Mouse (Mus musculus) stomach, embryonic 15.5 days (tissue): Measurements from ENCODE around the gene Mapk10. TPM values are rescaled to one million over a fixed set of nuclear protein-coding genes. Genes with fewer than 3 reads are reported as not detected.
A peak's percentile ranks its signal among the peaks of the same experiment; 100 is the strongest.
"Not testable (repeated sequence)": the region's sequence is repeated elsewhere in the genome, so short reads cannot be mapped to it uniquely, and the experiment has no call there.

Experiments used
- ATAC-seq: fragments of 200-750 bp; cut with Nextera tagmentation; 2 replicates; pipeline ENCODE4 v1.8.0; 2017; ENCODE audit warnings: low read depth, moderate number of reproducible peaks, moderate TSS enrichment; ENCODE audit not compliant: insufficient read depth, low FRiP score
- H3K27ac ChIP-seq: fragments of 300-500 bp; sonication (generic); 2 replicates; pipeline ENCODE4 v1.5.1; 2015; ENCODE audit warnings: mild to moderate bottlenecking, inconsistent platforms
- H3K27me3 ChIP-seq: fragments of 300-500 bp; sonication (generic); replicated peaks from 2 replicates; pipeline ENCODE4 v1.6.1; 2015; ENCODE audit warnings: inconsistent platforms
- H3K36me3 ChIP-seq: fragments of 300-500 bp; sonication (generic); 2 replicates; pipeline ENCODE4 v1.6.1; 2015; ENCODE audit warnings: inconsistent platforms
- H3K4me1 ChIP-seq: fragments of 300-500 bp; sonication (generic); 2 replicates; pipeline ENCODE4 v1.6.1; 2015; ENCODE audit warnings: inconsistent platforms
- H3K4me2 ChIP-seq: fragments of 300-500 bp; sonication (generic); 2 replicates; pipeline ENCODE4 v1.6.1; 2015; ENCODE audit warnings: mild to moderate bottlenecking, inconsistent platforms
- H3K4me3 ChIP-seq: fragments of 300-500 bp; sonication (generic); replicated peaks from 2 replicates; pipeline ENCODE4 v1.5.1; 2015; ENCODE audit warnings: inconsistent platforms
- H3K9ac ChIP-seq: fragments of 300-500 bp; sonication (generic); 2 replicates; pipeline ENCODE4 v1.6.1; 2015; ENCODE audit warnings: inconsistent platforms
- H3K9me3 ChIP-seq: fragments of 300-500 bp; sonication (generic); 2 replicates; pipeline ENCODE4 v1.6.1; 2016; ENCODE audit warnings: inconsistent platforms
- WGBS: fragments of 180-500 bp; shearing (Covaris S2); methylation state at CpG from one replicate; pipeline ENCODE4 v1.1.7; 2015; 5-methylcytosine and 5-hydroxymethylcytosine counted together
- polyA plus RNA-seq: library from polyadenylated mRNA; unstranded; fragments of >200 nt; fragmentation: Nextera tagmentation; extraction: Ambion mirVana; gene quantifications from 2 replicates; pipeline ENCODE4 v1.2.1, GENCODE M21; 2015

Gene Mapk10
- polyA plus RNA-seq, 1 experiment from 2014 or later: 4.8 TPM

DNA sequence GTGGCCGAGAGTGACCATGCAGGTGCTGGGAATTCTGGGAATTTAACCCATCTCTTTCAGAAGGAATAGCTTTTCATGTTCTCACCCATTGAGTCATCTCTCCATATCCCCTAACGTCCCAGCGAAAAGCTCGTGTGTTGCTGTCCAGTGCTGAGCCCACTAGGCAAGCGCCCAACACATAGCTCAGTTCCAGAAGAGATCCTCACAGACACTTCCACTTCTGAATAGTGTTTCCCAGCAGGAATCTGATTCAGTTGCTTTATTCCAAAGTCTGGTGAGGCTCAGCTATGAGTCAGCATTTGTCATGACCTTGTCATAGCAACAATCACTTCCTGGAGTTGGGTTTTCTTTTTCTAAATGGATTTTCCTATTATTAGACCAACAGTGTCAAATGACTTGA lies 217.2 kb downstream of the Mapk10 start:
- Histone ChIP-seq H3K36me3 (no peaks in the 10 kb centered on the region), H3K9ac (no peak overlapping the region), H3K9me3 (no peaks in the 10 kb centered on the region), H3K4me1 (no peaks in the 10 kb centered on the region), H3K27ac (no peak overlapping the region), H3K27me3 (no peaks in the 10 kb centered on the region), H3K4me3 (no peak overlapping the region), H3K4me2 (no peak overlapping the region)
- 65% methylated on average over 5 of the region's 5 CpGs for WGBS
- no peak for ATAC-seq

- WGBS: 70% methylated on average over 2 of the region's 2 CpGs
- no peak for ATAC-seq
Measured at GRCm38 (mm10) chr5:102991691-102992090, 219.4 kb downstream of the Mapk10 start.

GRCm38 (mm10) chr5:102978382-102978781 lies 232.8 kb downstream of the Mapk10 start:
- no peaks in the 10 kb centered on the region for H3K9me3 ChIP-seq
- no peak overlapping the region for H3K4me3 ChIP-seq
- no peaks in the 10 kb centered on the region for H3K27me3 ChIP-seq
- WGBS: 45% methylated on average over 2 of the region's 2 CpGs
- H3K4me2 ChIP-seq: no peak overlapping the region
- no peaks in the 10 kb centered on the region for H3K36me3 ChIP-seq
- H3K4me1 ChIP-seq: no peaks in the 10 kb centered on the region
- H3K27ac ChIP-seq: no peak overlapping the region
- H3K9ac ChIP-seq: no peak overlapping the region
- no peak for ATAC-seq

More at GRCm38 (mm10) chr5:102991691-102992090, 219.4 kb downstream of the Mapk10 start:
- H3K36me3 ChIP-seq: no peaks in the 10 kb centered on the region
- no peak overlapping the region for H3K27ac ChIP-seq
- no peaks in the 10 kb centered on the region for H3K4me1 ChIP-seq
- no peaks in the 10 kb centered on the region for H3K9me3 ChIP-seq
- H3K4me3 ChIP-seq: no peak overlapping the region
- no peak overlapping the region for H3K4me2 ChIP-seq
- H3K27me3 ChIP-seq: no peaks in the 10 kb centered on the region
- H3K9ac ChIP-seq: no peak overlapping the region

GRCm38 (mm10) chr5:102977138-102977537 lies 234.0 kb downstream of the Mapk10 start:
- Histone ChIP-seq H3K4me1 (no peaks in the 10 kb centered on the region), H3K27me3 (no peaks in the 10 kb centered on the region), H3K9ac (no peak overlapping the region), H3K36me3 (no peaks in the 10 kb centered on the region), H3K27ac (no peak overlapping the region), H3K4me3 (no peak overlapping the region), H3K4me2 (no peak overlapping the region), H3K9me3 (no peaks in the 10 kb centered on the region)
- ATAC-seq: no peak
- WGBS: 60% methylated on average over 6 of the region's 6 CpGs

GRCm38 (mm10) chr5:102976540-102976939 lies 234.6 kb downstream of the Mapk10 start:
- no peaks in the 10 kb centered on the region for H3K4me1 ChIP-seq
- no peak overlapping the region for H3K9ac ChIP-seq
- H3K27ac ChIP-seq: no peak overlapping the region
- no peaks in the 10 kb centered on the region for H3K9me3 ChIP-seq
- no peak overlapping the region for H3K4me2 ChIP-seq
- no peaks in the 10 kb centered on the region for H3K36me3 ChIP-seq
- H3K4me3 ChIP-seq: no peak overlapping the region
- ATAC-seq: no peak
- H3K27me3 ChIP-seq: no peaks in the 10 kb centered on the region

GRCm38 (mm10) chr5:102974400-102974799 lies 236.7 kb downstream of the Mapk10 start:
- Histone ChIP-seq H3K4me1 (no peaks in the 10 kb centered on the region), H3K36me3 (no peaks in the 10 kb centered on the region), H3K9me3 (no peaks in the 10 kb centered on the region), H3K4me3 (no peak overlapping the region), H3K27me3 (no peaks in the 10 kb centered on the region), H3K4me2 (no peak overlapping the region), H3K9ac (no peak overlapping the region), H3K27ac (no peak overlapping the region)
- no peak for ATAC-seq
- WGBS: 70% methylated on average over 4 of the region's 4 CpGs

DNA sequence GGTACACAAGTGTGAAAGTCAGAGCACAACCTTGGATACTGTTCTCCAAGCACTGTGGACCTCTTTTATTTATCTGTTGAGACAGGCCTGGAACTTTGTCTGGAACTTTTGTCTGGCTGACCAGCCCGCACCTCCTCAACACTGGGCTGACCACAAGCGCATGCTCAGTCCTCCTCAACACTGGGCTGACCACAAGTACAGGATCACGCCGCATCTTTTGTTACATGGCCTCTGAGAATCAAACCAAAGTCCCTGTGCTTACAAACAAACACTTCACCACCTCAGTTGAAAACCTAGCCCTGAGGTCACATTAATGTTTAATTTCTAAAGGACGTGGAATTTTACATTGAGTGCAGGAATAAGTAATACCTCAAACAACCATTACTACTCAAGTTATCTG lies 246.7 kb downstream of the Mapk10 start:
- no peaks in the 10 kb centered on the region for H3K4me1 ChIP-seq
- no peak overlapping the region for H3K4me3 ChIP-seq
- H3K4me2 ChIP-seq: no peak overlapping the region
- H3K9me3 ChIP-seq: no peaks in the 10 kb centered on the region
- no peaks in the 10 kb centered on the region for H3K27me3 ChIP-seq
- no peak overlapping the region for H3K9ac ChIP-seq
- H3K36me3 ChIP-seq: no peaks in the 10 kb centered on the region
- no peak overlapping the region for H3K27ac ChIP-seq
- ATAC-seq: no peak
- WGBS: 83% methylated on average over 5 of the region's 5 CpGs

DNA sequence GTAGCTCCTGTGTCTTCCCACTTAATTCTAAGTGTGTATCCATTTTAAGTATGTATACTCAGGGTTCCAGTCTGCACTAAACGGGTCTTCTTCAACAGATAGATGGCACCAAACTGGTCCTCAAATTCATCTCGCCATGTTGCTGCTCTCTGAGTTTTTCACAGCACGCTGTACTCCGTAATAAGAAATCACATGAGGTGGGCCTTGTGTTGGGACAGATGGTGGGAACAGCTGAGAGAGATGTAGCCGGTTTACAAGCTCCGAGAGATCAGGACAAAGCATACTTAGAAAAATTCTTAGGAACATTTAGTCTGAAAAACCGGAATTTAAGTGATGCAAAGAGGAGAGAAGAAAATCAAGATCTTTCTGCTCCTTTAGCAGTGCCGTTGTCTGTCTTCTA lies 257.7 kb downstream of the Mapk10 start:
- 86% methylated on average over 8 of the region's 8 CpGs for WGBS
- Histone ChIP-seq H3K4me3 (no peak overlapping the region), H3K27me3 (no peaks in the 10 kb centered on the region), H3K4me2 (no peak overlapping the region), H3K27ac (no peak overlapping the region), H3K4me1 (no peaks in the 10 kb centered on the region), H3K9me3 (no peaks in the 10 kb centered on the region), H3K36me3 (no peaks in the 10 kb centered on the region), H3K9ac (no peak overlapping the region)
- no peak for ATAC-seq

- Histone ChIP-seq H3K27me3 (no peaks in the 10 kb centered on the region), H3K4me3 (no peak overlapping the region), H3K4me1 (no peaks in the 10 kb centered on the region), H3K36me3 (no peaks in the 10 kb centered on the region), H3K27ac (no peak overlapping the region), H3K4me2 (no peak overlapping the region), H3K9me3 (no peaks in the 10 kb centered on the region), H3K9ac (no peak overlapping the region)
- WGBS: 76% methylated on average over 3 of the region's 3 CpGs
- no peak for ATAC-seq
Measured at GRCm38 (mm10) chr5:102952918-102953317, 258.2 kb downstream of the Mapk10 start.

DNA sequence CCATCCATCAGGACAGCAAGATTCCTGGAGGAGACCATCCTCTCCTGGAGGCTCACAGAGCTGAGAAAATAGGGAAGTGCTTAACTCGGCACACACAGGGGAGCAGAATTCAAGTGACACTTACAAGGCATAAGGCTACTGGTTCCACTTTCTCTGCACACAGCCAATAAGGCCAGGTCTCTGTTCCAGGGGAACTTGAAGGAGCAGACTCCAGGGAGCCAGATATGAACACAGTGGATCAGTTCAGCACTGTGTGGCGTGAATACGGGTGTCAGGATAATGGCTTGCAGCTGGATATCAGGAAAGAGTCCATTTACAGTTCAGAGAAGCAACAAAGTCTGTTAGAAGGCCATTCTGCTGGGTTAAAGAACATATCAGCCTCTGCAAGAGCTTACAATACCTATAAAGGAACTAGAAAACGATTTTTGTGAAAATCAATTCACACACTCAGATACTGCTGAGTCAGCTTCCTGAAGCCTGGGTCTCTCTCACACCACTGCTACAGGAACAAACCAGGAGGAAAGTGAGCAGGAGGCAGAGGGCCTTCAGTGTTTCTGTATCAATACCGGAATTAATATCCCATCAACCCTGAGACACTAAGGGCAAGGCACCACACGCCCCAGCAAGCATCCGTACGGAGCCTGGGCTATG lies 263.9 kb downstream of the Mapk10 start:
- no peak for ATAC-seq
- 55% methylated on average over 8 of the region's 8 CpGs for WGBS
- H3K9me3 ChIP-seq: no peaks in the 10 kb centered on the region
- H3K9ac ChIP-seq: no peak overlapping the region
- 0 out of 2 replicates have a peak overlapping the region, but pooled peaks have one; percentile 10 for H3K4me2 ChIP-seq
- H3K27me3 ChIP-seq: no peaks in the 10 kb centered on the region
- H3K36me3 ChIP-seq: no peaks in the 10 kb centered on the region
- no peak overlapping the region for H3K4me3 ChIP-seq
- H3K4me1 ChIP-seq: no peaks in the 10 kb centered on the region
- peak overlapping the region; percentile 26; the same call in 1 of the 2 replicates for H3K27ac ChIP-seq

- H3K4me2 ChIP-seq: 0 out of 2 replicates have a peak overlapping the region, but pooled peaks have one; percentile 10
- H3K9me3 ChIP-seq: no peaks in the 10 kb centered on the region
- H3K4me3 ChIP-seq: no peak overlapping the region
- 0 out of 2 replicates have a peak overlapping the region, but pooled peaks have one; percentile 26 for H3K27ac ChIP-seq
- WGBS: 71% methylated on average over 8 of the region's 8 CpGs
- H3K9ac ChIP-seq: no peak overlapping the region
- no peaks in the 10 kb centered on the region for H3K4me1 ChIP-seq
- no peak for ATAC-seq
- H3K36me3 ChIP-seq: no peaks in the 10 kb centered on the region
- no peaks in the 10 kb centered on the region for H3K27me3 ChIP-seq
Measured at GRCm38 (mm10) chr5:102946625-102947024, 264.5 kb downstream of the Mapk10 start.

GRCm38 (mm10) chr5:102943864-102944630 lies 267.1 kb downstream of the Mapk10 start:
- not testable (repeated sequence) for H3K27me3 ChIP-seq, H3K4me3 ChIP-seq, ATAC-seq, H3K36me3 ChIP-seq, H3K27ac ChIP-seq, H3K4me1 ChIP-seq, H3K9ac ChIP-seq, H3K4me2 ChIP-seq, H3K9me3 ChIP-seq
- WGBS: 80% methylated on average over 17 of the region's 17 CpGs
